Mouse (Mus musculus): ENCODE measurements around the gene Rab27a. TPM values are rescaled to one million over a fixed set of nuclear protein-coding genes. Genes with fewer than 3 reads are reported as not detected.
"Not testable (repeated sequence)": the region's sequence is repeated elsewhere in the genome, so short reads cannot be mapped to it uniquely, and the experiment has no call there.

The Rab27a gene
- total RNA-seq, 2 experiments from 2014 or later = 4.8 to 9.8 TPM

DNA sequence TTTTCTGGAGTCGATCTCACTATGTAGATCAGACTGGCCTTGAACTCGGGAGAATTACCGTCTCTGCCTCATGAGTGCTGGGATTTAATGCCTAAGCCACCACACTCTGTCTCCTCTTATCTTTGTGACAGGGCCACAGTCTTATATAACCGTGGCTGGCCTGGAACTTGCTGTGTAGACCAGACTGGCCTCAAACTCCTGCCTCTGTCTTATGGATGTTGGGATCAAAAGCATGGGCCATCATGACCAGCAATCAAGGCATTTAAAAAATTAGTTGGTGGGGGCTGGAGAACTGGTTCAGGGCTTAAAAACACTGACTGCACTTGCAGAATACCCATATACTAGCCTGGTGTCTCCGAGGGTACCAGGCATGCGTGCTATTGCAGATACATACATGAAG is 4.6 kb upstream of the Rab27a start, which contains the start of gene Pigb:
Pigb (minus strand) TSS at position 299 of the 400 bp plus-strand sequence.
- no peak for DNase-seq (ENCODE audit: low spot score in 2 of 2)

GRCm38 (mm10) chr9:73045204-73045603 is 550 bp downstream of the Rab27a start:
- intact Hi-C loops (cut with DNase I) = no loop called here
- no peak for DNase-seq (ENCODE audit: low spot score in 2 of 2)

More for the DNA sequence above, 4.6 kb upstream of the Rab27a start, which contains the start of gene Pigb:
- intact Hi-C loops (cut with DNase I) = loop anchor here (5.0 kb wide), 1 partner anchor 72 kb away; the partner anchor contains the start of gene Rsl24d1

GRCm38 (mm10) chr9:73045711-73046110 is 1.1 kb downstream of the Rab27a start:
- intact Hi-C loops (cut with DNase I) = no loop called here

GRCm38 (mm10) chr9:73047906-73048305 is 3.3 kb downstream of the Rab27a start:
- intact Hi-C loops (cut with DNase I) = no loop called here
- DNase-seq (ENCODE audit: low spot score in 2 of 2) = no peak

More at GRCm38 (mm10) chr9:73045711-73046110, 1.1 kb downstream of the Rab27a start:
- no peak for DNase-seq (ENCODE audit: low spot score in 2 of 2)

GRCm38 (mm10) chr9:73048927-73049326 is 4.3 kb downstream of the Rab27a start:
- intact Hi-C loops (cut with DNase I) = no loop called here
- DNase-seq (ENCODE audit: low spot score in 2 of 2) = no peak

DNA sequence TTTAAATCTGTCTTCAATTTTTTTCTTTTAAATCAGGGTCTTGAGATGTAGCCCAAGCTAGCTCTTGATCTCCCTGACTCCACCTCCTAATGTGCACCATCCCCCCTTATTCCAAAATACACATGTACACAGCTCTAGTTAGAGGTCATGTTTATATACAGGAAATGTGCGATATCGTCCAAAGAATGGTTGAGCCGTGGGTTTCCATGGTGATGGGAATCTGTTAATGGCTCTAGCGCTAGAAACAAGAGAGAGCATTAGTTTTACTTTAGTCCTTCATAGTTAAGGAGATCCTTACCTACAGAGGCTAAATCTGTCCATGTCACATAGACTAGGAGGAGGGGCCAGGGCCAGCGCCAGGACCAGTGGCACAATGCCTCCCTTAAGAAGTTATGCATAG is 5.2 kb downstream of the Rab27a start:
- DNase-seq (ENCODE audit: low spot score in 2 of 2) = no peak
- intact Hi-C loops (cut with DNase I) = no loop called here

DNA sequence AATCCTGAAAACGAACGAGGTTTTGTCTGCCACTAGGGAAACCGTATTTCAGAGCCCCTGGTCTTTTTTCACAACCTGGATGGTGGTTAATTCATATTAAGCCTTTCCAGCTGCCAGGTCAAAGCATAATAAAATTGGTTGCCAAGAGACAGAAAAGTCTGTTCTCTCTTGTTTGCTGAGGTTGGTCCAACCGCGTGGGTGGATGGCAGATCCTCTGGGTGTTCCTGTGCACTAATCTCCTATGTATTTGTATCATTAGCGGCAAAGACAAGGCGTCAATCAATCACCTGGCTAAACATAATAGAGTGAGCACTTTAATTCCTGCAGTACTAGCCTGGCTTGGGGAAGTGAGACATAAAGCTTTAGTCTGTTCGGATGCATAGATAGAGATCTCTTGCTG is 6.0 kb downstream of the Rab27a start:
- intact Hi-C loops (cut with DNase I) = no loop called here
- no peak for DNase-seq (ENCODE audit: low spot score in 2 of 2)

- no peak for DNase-seq (ENCODE audit: low spot score in 2 of 2)
- intact Hi-C loops (cut with DNase I) = no loop called here
Measured at GRCm38 (mm10) chr9:73055441-73055911, 10.8 kb downstream of the Rab27a start.

GRCm38 (mm10) chr9:73059224-73059623 is 14.6 kb downstream of the Rab27a start:
- intact Hi-C loops (cut with DNase I) = no loop called here

DNA sequence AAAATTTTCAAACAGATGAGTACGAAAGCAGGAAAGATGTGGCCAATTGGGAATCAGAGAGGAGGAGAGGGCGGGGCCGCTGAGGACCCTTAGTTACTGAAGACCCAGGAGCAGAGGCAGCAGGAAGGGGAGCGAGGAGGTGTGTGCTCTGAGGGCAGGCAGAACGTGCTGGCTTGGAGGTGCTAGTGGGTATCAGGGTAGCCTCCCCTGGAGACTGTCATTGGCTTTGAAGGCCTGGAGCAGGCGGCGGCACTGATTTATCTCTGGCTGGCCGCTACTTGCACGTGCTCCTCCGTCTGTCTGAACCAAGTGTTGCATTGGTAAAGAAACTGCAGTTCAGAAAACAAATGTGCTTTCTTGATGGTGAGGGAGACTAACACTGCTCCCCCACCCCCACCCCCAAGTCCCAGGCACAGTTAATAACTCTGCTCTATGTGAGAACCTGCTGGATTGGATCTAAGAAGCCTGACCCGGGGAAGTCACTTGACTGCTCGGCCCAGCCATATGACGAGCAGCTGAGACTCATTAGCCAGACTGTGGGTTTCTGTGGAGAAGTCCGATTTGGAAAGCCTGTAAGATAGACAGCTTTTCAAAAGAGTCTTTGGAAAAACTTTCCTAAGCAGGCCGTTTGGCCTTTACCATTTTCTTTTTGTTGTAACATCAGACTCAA is 19.1 kb downstream of the Rab27a start:
- intact Hi-C loops (cut with DNase I) = no loop called here
- no peak for DNase-seq (ENCODE audit: low spot score in 2 of 2)

More at GRCm38 (mm10) chr9:73059224-73059623, 14.6 kb downstream of the Rab27a start:
- no peak for DNase-seq (ENCODE audit: low spot score in 2 of 2)

DNA sequence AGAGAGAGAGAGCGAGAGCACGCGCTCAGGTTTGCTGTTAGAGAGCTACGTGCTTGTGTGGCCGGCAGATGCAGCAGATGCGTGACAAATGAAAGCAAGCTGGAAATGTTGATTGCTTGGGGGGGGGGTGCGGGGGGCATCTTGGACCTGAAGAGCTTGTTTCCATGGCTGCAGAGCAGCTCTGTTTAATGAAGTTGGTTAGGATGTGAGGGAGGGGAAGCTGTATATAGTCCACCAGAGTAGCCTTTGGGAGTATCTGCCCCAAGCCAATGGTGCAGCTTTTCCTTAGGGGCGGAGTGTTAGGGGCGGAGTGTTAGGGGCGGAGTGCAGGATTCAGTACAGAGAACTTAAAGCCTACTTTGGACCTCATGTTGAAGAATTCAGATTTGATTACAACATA is 22.4 kb downstream of the Rab27a start:
- DNase-seq (ENCODE audit: low spot score in 2 of 2) = no peak
- intact Hi-C loops (cut with DNase I) = no loop called here

DNA sequence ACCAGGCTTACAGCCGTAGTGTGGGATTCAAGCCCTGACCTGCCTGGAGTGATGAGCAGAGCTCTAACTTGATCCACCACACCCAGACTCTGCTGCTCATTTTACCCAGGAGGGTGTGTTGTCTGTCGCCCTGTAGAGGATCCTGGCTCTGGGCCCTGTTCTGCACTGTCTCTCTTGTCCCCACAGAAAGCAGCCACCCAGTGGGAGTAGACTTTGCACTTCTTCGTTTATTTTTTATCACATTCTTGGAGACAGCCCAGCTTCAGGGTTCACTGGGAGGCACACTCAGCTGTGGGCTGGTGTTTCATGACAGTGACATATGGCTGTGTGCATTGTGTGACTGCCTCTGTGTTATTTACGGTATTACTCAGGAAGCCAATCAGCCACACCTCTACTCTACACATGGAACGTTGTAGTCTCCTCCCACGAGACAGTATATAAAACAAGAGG is 23.6 kb downstream of the Rab27a start:
- peak; percentile 64 to 65 for DNase-seq (ENCODE audit: low spot score in 2 of 2)
- intact Hi-C loops (cut with DNase I) = no loop called here

DNA sequence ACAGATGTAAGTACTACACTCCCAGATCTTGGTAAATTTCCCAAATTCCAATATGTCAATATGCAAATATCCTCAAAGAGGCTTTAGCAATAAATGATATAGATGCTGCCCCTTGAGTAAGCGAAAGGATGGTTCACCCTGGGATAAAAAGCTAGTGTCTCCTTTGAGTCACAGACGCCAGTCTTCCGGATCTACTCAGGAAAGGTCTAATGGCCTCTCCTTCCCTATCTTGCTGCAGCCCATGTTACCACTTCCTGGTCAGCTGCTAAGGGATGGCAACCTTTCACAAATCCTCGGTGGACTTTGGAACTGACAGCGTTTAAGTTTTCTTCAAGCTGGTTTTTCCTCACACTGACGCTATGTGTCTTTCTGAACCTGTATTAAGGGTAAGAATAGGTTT is 24.0 kb downstream of the Rab27a start:
- intact Hi-C loops (cut with DNase I) = no loop called here
- no peak for DNase-seq (ENCODE audit: low spot score in 2 of 2)

DNA sequence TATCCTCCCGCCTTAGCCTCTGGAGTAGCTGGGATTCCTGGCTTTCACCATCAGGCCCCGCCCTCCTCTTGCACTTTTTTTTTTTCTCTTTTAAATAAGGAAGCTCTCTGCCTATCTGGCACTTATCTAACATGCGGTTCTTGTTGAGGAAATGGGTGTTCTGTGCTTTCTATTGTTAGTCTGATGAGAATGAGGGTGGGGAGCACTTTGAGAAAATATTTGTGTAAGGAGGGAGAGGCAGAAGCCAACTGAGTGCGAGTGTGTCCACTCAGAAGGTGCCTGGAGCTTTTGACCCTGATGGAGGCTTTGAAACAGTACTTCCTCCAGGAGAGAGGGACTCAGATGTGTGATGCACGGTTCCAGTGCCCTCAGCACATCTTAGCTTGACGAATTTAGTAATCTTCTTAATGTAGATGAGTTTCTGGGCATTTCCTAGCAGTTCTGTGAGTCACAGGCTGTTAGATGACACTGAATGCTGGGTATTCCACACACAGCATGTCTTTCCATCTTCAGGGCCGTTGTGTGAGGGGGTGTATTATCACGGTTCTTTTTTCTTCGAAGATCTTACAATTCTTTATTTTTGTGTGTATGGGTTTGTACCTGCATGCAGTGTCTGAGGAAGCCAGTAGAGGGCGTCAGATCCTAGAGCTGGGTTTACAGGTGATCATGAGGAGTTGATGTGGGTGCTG is 26.5 kb downstream of the Rab27a start:
- intact Hi-C loops (cut with DNase I) = no loop called here
- DNase-seq (ENCODE audit: low spot score in 2 of 2) = no peak

DNA sequence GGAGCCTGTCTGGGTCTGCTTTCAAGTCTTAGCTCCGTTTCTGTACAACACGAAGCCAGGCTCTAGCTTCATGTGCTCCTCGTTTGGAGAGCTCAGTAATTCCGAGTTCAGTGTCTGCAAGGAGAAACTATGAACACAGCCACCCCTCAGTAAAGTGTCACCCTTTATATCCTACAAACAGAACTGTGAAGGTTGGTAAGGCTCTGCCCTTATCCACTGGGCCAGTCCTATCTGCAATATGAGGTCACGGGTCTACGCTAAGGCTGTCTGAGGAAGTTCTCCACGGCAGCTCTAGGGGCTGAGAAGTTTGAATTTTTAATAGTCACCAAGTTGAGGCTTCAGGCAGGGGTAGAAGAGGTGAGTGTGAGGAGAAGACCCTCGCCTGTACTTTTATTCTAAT is 27.8 kb downstream of the Rab27a start:
- no peak for DNase-seq (ENCODE audit: low spot score in 2 of 2)
- intact Hi-C loops (cut with DNase I) = no loop called here

DNA sequence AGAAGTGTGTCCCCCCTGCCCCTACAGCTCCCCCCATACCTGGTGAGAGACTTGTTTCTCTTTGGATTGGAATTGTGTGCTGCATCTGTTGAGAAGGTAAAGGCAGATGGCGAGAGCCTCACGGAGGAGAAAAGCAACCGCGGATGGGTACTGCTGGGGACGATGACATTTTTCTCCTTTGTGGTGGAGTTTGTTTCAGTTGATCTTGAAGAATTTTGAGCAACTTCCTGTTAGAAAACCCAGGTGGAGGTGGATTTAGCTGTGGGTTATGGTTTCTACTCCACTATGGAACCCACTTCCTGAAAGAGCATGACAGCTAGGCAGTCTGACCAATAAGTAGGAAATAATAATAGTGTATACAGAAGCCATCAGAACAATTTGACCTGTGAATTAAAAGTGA is 28.5 kb downstream of the Rab27a start:
- intact Hi-C loops (cut with DNase I) = no loop called here
- DNase-seq (ENCODE audit: low spot score in 2 of 2) = no peak

GRCm38 (mm10) chr9:73079349-73079748 is 34.7 kb downstream of the Rab27a start:
- intact Hi-C loops (cut with DNase I); DNase-seq (ENCODE audit: low spot score in 2 of 2): not testable (repeated sequence)

- DNase-seq (ENCODE audit: low spot score in 2 of 2) = no peak
Measured at GRCm38 (mm10) chr9:73079801-73080325, 35.2 kb downstream of the Rab27a start.

GRCm38 (mm10) chr9:73082291-73083000 is 37.8 kb downstream of the Rab27a start:
- intact Hi-C loops (cut with DNase I) = no loop called here

More at GRCm38 (mm10) chr9:73079801-73080325, 35.2 kb downstream of the Rab27a start:
- intact Hi-C loops (cut with DNase I) = no loop called here

GRCm38 (mm10) chr9:73083956-73084355 is 39.3 kb downstream of the Rab27a start:
- intact Hi-C loops (cut with DNase I) = no loop called here
- DNase-seq (ENCODE audit: low spot score in 2 of 2) = no peak

More at GRCm38 (mm10) chr9:73082291-73083000, 37.8 kb downstream of the Rab27a start:
- DNase-seq (ENCODE audit: low spot score in 2 of 2) = no peak

All from left cerebral cortex, postnatal 36 days (tissue).